Mouse (Mus musculus) liver, embryonic 14.5 days (tissue): Measurements from ENCODE around the gene Phyhipl. TPM values are rescaled to one million over a fixed set of nuclear protein-coding genes. Genes with fewer than 3 reads are reported as not detected.

ENCODE experiments used
- ATAC-seq: fragments of 200-750 bp; cut with Nextera tagmentation; 2 replicates; pipeline ENCODE4 v1.8.0; 2017; ENCODE audit warnings: moderate number of reproducible peaks, mild to moderate bottlenecking, moderate library complexity; ENCODE audit not compliant: insufficient read depth
- DNase-seq, 3 experiments: peaks; one replicate each; pipeline ENCODE4 v3.0.0-alpha.2; 2012 to 2013; ENCODE audit warnings: low read depth in 3 of 3, low spot score in 3 of 3
- H3K27ac ChIP-seq: fragments of 300-500 bp; sonication (generic); 2 replicates; pipeline ENCODE4 v1.5.1; 2014; ENCODE audit warnings: moderate library complexity, mild to moderate bottlenecking, control low read depth, inconsistent platforms
- H3K27me3 ChIP-seq: fragments of 300-500 bp; sonication (generic); 2 replicates; pipeline ENCODE4 v1.6.1; 2014; ENCODE audit warnings: mild to moderate bottlenecking, low read length, moderate library complexity; ENCODE audit not compliant: control insufficient read depth, insufficient read depth
- H3K36me3 ChIP-seq: fragments of 300-500 bp; sonication (generic); replicated peaks from 2 replicates; pipeline ENCODE4 v1.6.1; 2014; ENCODE audit warnings: low read depth; ENCODE audit not compliant: control insufficient read depth, insufficient read depth
- H3K4me1 ChIP-seq, 2 experiments: fragments of 200-500 bp in 1 of 2; fragments of 300-500 bp in 1 of 2; sonication (generic) in 1 of 2; replicated peaks; 2 replicates each; pipeline ENCODE4 v1.6.1; 2012 to 2014; ENCODE audit warnings: antibody characterized with exemption in 1 of 2, inconsistent platforms in 1 of 2, low read length in 1 of 2; ENCODE audit not compliant: control insufficient read depth in 2 of 2, insufficient read depth in 2 of 2
- H3K4me2 ChIP-seq: fragments of 300-500 bp; sonication (generic); 2 replicates; pipeline ENCODE4 v1.6.1; 2014; ENCODE audit warnings: low read depth, mild to moderate bottlenecking, control low read depth, moderate library complexity
- H3K4me3 ChIP-seq, 2 experiments: fragments of 200-500 bp in 1 of 2; fragments of 300-500 bp in 1 of 2; sonication (generic) in 1 of 2; 2 replicates each; pipeline ENCODE4 v1.5.1; 2012 to 2014; ENCODE audit warnings: low read depth in 2 of 2, low read length in 2 of 2, mild to moderate bottlenecking in 2 of 2, control low read depth in 1 of 2, inconsistent platforms in 1 of 2, moderate library complexity in 1 of 2; ENCODE audit not compliant: insufficient read depth in 1 of 2
- H3K9ac ChIP-seq: fragments of 300-500 bp; sonication (generic); replicated peaks from 2 replicates; pipeline ENCODE4 v1.6.1; 2014; ENCODE audit warnings: mild to moderate bottlenecking, control low read depth, moderate library complexity
- H3K9me3 ChIP-seq: fragments of 300-500 bp; sonication (generic); 2 replicates; pipeline ENCODE4 v1.6.1; 2016; ENCODE audit warnings: low read length, mixed read lengths; ENCODE audit not compliant: control insufficient read depth
- CTCF ChIP-seq: IDR thresholded peaks from 2 replicates; pipeline ENCODE4 v1.5.1; 2016; ENCODE audit warnings: antibody characterized with exemption, low read depth, control low read depth
- EP300 ChIP-seq: IDR thresholded peaks from 2 replicates; pipeline ENCODE4 v1.6.1; 2016; ENCODE audit warnings: antibody characterized with exemption, low read depth
- WGBS: fragments of 180-500 bp; shearing (Covaris S2); extraction: QIAGEN DNeasy Blood & Tissue Kit; methylation state at CpG from one replicate; pipeline ENCODE4 v1.1.7; 2014; ENCODE audit not compliant: insufficient replicate concordance; 5-methylcytosine and 5-hydroxymethylcytosine counted together
- polyA plus RNA-seq, 2 experiments: library from polyadenylated mRNA; depleted of rRNA in 1 of 2; stranded (reverse) in 1 of 2; unstranded in 1 of 2; fragments of >200 nt; fragmentation: Nextera tagmentation in 1 of 2; extraction: Ambion mirVana in 1 of 2; gene quantifications; 2 replicates each; pipeline versions ENCODE4 v1.2.1 to v1.2.3; 2012 to 2014

Gene Phyhipl
- polyA plus RNA-seq, 2 experiments, result 0.01 to 0.08 TPM

DNA sequence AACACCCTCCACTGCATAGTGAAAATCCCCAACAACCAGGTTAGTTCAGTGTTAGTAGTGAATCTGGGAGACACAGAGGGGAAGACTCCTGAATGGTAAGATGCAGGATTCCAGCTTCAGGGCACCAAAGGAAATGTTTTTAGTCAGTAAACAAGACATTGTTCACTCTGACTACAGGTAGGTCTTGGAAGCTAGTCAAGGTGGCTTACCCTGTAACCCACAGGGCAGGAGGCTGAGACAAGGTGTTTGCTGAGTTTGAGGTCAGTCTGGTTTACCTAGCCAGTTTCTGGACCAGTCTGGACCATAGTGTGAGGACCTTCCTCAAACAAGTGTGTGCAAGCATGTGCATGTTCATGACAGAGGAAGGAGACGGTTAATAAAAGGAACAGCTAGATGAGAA lies 22.2 kb upstream of the Phyhipl start:
- no peak for TF ChIP-seq CTCF
- TF ChIP-seq EP300, result no peak
- Histone ChIP-seq H3K9ac (no peak overlapping the region), H3K27me3 (no peaks in the 10 kb centered on the region), H3K9me3 (no peaks in the 10 kb centered on the region), H3K4me3 (no peak overlapping the region), H3K4me2 (no peak overlapping the region), H3K4me1 (no peaks in the 10 kb centered on the region), H3K27ac (no peak overlapping the region), H3K36me3 (no peaks in the 10 kb centered on the region)
- DNase-seq (no peak), ATAC-seq (no peak)
- 54% methylated on average over 1 of the region's 1 CpGs for WGBS

GRCm38 (mm10) chr10:70656272-70656671 lies 507 bp upstream of the Phyhipl start:
- ATAC-seq (no peak), DNase-seq (no peak)
- TF ChIP-seq CTCF, result no peak
- Histone ChIP-seq H3K27ac (no peak overlapping the region), H3K4me2 (no peak overlapping the region), H3K4me3 (no peak overlapping the region), H3K9ac (no peak overlapping the region), H3K27me3 (no peaks in the 10 kb centered on the region), H3K4me1 (no peaks in the 10 kb centered on the region), H3K9me3 (no peaks in the 10 kb centered on the region), H3K36me3 (no peaks in the 10 kb centered on the region)
- WGBS, result 49% methylated on average over 6 of the region's 6 CpGs

- no peaks in the 10 kb centered on the region for H3K4me1 ChIP-seq
- no peaks in the 10 kb centered on the region for H3K36me3 ChIP-seq
- no peak for DNase-seq
- no peak overlapping the region for H3K4me2 ChIP-seq
- H3K9me3 ChIP-seq, result no peaks in the 10 kb centered on the region
- no peak for ATAC-seq
- no peaks in the 10 kb centered on the region for H3K27me3 ChIP-seq
- WGBS, result 52% methylated on average over 4 of the region's 4 CpGs
- no peak overlapping the region for H3K9ac ChIP-seq
- H3K27ac ChIP-seq, result no peak overlapping the region
- no peak for TF ChIP-seq EP300
- TF ChIP-seq CTCF, result no peak
- no peak overlapping the region for H3K4me3 ChIP-seq
Observed at GRCm38 (mm10) chr10:70654655-70655054, 1.1 kb downstream of the Phyhipl start.

GRCm38 (mm10) chr10:70654139-70654538 lies 1.6 kb downstream of the Phyhipl start:
- H3K27ac ChIP-seq, result no peak overlapping the region
- no peak for ATAC-seq

DNA sequence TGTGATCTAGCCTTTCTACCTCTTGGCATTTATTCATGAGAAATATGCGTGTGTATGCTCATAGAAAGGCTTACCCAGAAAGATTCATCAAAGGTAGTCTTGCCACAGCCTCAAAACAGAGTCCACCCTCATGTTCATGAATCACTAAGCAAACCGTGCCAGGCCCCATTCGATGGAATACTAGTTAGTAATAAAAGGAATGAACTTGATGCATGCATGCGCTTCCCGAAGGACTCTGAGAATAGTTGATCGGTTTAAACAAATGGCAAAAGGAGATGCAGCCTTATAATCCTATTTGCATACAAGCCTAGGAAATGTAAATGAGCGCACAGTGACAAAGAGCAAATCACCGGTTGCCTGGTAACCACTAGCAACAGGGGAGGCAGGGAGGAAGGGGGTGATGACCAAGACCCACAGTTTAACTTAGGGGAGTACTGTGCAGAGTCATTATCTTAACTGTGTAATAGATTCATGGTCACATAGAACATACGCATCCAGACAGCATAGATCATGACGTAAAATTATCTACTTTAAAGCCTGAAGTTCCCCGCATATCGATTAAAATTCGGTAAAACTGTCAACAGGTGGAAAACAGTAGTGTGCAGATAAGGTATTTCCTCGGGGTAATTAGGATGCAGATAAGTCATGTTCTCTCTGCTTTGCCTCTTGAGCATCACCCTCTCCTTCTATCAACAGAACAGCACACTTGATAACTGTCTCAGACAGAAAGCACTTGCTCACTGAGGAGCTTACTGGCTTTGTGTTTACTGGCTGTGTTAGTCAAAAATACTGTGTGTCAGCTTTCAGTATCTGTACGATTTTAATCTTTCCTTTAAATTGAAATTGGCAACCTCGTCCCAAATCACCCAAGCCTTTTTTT lies 3.8 kb downstream of the Phyhipl start:
- no peak overlapping the region for H3K9ac ChIP-seq
- DNase-seq (no peak), ATAC-seq (no peak)
- no peaks in the 10 kb centered on the region for H3K4me1 ChIP-seq
- TF ChIP-seq EP300, result no peak
- no peak for TF ChIP-seq CTCF
- no peaks in the 10 kb centered on the region for H3K9me3 ChIP-seq
- 42% methylated on average over 16 of the region's 16 CpGs for WGBS
- no peaks in the 10 kb centered on the region for H3K27me3 ChIP-seq
- H3K36me3 ChIP-seq, result no peaks in the 10 kb centered on the region
- no peak overlapping the region for H3K4me3 ChIP-seq
- H3K4me2 ChIP-seq, result no peak overlapping the region
- H3K27ac ChIP-seq, result no peak overlapping the region

More at GRCm38 (mm10) chr10:70654139-70654538, 1.6 kb downstream of the Phyhipl start:
- DNase-seq, result no peak
- Histone ChIP-seq H3K9ac (no peak overlapping the region), H3K9me3 (no peaks in the 10 kb centered on the region), H3K4me1 (no peaks in the 10 kb centered on the region), H3K4me3 (no peak overlapping the region), H3K36me3 (no peaks in the 10 kb centered on the region), H3K4me2 (no peak overlapping the region), H3K27me3 (no peaks in the 10 kb centered on the region)
- 46% methylated on average over 3 of the region's 3 CpGs for WGBS
- TF ChIP-seq CTCF (no peak), EP300 (no peak)
